Mouse (Mus musculus) erythroblast, embryonic 14.5 days (primary cell): ENCODE results near the gene Banp.

Source experiments
- GATA1 ChIP-seq: IDR thresholded peaks from 2 replicates; pipeline ENCODE4 v1.6.1; 2012; ENCODE audit warnings: low read length, inconsistent platforms, mixed read lengths
- TAL1 ChIP-seq: IDR thresholded peaks from 3 replicates; pipeline ENCODE4 v1.6.1; 2012; ENCODE audit warnings: low read length, inconsistent platforms, mixed read lengths

DNA sequence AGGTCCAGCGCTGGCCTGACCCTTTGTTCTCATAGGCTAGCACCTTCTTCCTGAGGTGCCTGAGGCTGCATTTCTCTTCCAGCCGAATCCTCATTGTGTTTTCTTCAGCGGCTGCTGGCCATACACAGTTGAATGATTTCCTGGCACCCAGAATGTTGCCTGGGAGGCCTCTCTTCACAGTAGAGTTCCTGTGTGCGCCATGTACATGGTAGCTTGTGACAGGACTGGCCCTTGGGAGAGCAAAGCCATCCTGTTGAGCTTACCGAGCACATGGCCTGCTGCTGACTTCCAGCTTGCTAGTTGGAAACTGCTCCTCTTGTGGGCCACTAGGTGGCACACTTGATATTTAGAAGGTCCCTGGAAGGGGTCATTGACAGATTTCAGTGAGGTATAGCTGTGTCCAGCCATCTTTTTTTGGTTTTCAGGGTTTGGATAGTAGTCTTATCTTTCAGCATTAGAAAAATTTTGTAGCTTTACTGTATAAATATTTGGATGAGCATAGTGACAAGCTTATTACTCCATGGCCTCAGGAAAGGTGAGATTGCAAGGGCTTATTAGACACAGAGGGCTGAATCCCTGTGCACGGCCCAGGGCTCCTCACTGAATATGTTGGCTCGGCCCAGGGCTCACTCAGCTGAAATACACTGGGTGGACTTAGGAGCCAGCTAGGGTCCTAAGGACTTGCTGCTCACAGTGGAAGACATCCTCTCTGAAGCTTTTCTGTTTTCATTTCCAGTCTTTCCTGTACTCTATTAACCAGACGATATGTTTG, 28.5 kb downstream of the Banp start:
- TF ChIP-seq GATA1: no peak
- TF ChIP-seq TAL1: no peak
